Mouse (Mus musculus) neural tube, embryonic 11.5 days (tissue): ENCODE results near the gene Afdn. TPM values are rescaled to one million over a fixed set of nuclear protein-coding genes. Genes with fewer than 3 reads are reported as not detected.
A peak's percentile ranks its signal among the peaks of the same experiment; 100 is the strongest.
"Not testable (repeated sequence)": the region's sequence is repeated elsewhere in the genome, so short reads cannot be mapped to it uniquely, and the experiment has no call there.

Source experiments
- ATAC-seq: fragments of 200-750 bp; cut with Nextera tagmentation; 2 replicates; pipeline ENCODE4 v1.8.0; 2017; ENCODE audit warnings: moderate number of reproducible peaks, mild to moderate bottlenecking, moderate TSS enrichment, moderate library complexity; ENCODE audit not compliant: insufficient read depth, low FRiP score, low TSS enrichment
- DNase-seq: peaks from one replicate; pipeline ENCODE4 v3.0.0-alpha.2; 2015; ENCODE audit warnings: low spot score
- H3K27ac ChIP-seq: fragments of 300-500 bp; sonication (generic); 2 replicates; pipeline ENCODE4 v1.5.1; 2014; ENCODE audit warnings: low read depth, mild to moderate bottlenecking, low read length
- H3K27me3 ChIP-seq: fragments of 300-500 bp; sonication (generic); 2 replicates; pipeline ENCODE4 v1.6.1; 2014; ENCODE audit warnings: mild to moderate bottlenecking, low read length, mixed read lengths; ENCODE audit not compliant: control insufficient read depth, insufficient read depth
- H3K36me3 ChIP-seq: fragments of 300-500 bp; sonication (generic); 2 replicates; pipeline ENCODE4 v1.6.1; 2014; ENCODE audit warnings: mild to moderate bottlenecking, low read length, moderate library complexity, mixed read lengths; ENCODE audit not compliant: control insufficient read depth, insufficient read depth
- H3K4me1 ChIP-seq: fragments of 300-500 bp; sonication (generic); 2 replicates; pipeline ENCODE4 v1.6.1; 2014; ENCODE audit warnings: low read length, mixed read lengths; ENCODE audit not compliant: control insufficient read depth, insufficient read depth
- H3K4me2 ChIP-seq: fragments of 300-500 bp; sonication (generic); 2 replicates; pipeline ENCODE4 v1.6.1; 2014; ENCODE audit warnings: low read depth, mild to moderate bottlenecking, moderate library complexity
- H3K4me3 ChIP-seq: fragments of 300-500 bp; sonication (generic); 2 replicates; pipeline ENCODE4 v1.5.1; 2014; ENCODE audit warnings: low read depth, low read length
- H3K9ac ChIP-seq: fragments of 300-500 bp; sonication (generic); 2 replicates; pipeline ENCODE4 v1.6.1; 2014; ENCODE audit warnings: mild to moderate bottlenecking, low read length
- H3K9me3 ChIP-seq: fragments of 300-500 bp; sonication (generic); 2 replicates; pipeline ENCODE4 v1.6.1; 2016; ENCODE audit warnings: low read length; ENCODE audit not compliant: control insufficient read depth
- WGBS: fragments of 180-500 bp; shearing (Covaris S2); extraction: QIAGEN DNeasy Blood & Tissue Kit; methylation state at CpG from one replicate; pipeline ENCODE4 v1.1.7; 2014; 5-methylcytosine and 5-hydroxymethylcytosine counted together
- polyA plus RNA-seq: library from polyadenylated mRNA; unstranded; fragments of >200 nt; fragmentation: Nextera tagmentation; extraction: Ambion mirVana; gene quantifications from 2 replicates; pipeline ENCODE4 v1.2.1, GENCODE M21; 2014

Afdn gene
- polyA plus RNA-seq, 1 experiment from 2014 or later, result 90.1 TPM

DNA sequence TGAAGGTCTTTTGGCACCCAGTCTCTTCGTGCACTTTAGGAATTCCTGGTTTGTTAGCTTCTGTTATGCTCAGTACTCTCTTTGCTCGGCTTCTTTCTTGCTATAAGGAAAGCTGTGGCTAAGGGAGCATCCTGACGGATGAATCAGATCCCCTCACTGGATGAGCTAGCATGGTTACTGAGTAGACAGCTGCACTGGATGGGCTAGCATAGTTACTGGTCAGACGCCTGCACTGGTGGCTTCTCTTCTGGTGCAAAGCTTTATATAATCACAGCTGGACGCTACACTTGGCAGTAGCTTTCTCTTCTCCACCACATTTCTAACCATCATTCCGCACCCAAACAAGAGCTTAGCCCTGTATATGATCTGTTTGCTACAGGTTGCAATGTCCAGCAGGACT is 5.4 kb upstream of the Afdn start:
- no peak overlapping the region for H3K4me2 ChIP-seq
- no peak overlapping the region for H3K27ac ChIP-seq
- H3K36me3 ChIP-seq, result no peaks in the 10 kb centered on the region
- H3K9me3 ChIP-seq, result no peaks in the 10 kb centered on the region
- no peak overlapping the region for H3K4me3 ChIP-seq
- ATAC-seq (no peak), DNase-seq (no peak)
- 73% methylated on average over 6 of the region's 6 CpGs for WGBS
- no peaks in the 10 kb centered on the region for H3K27me3 ChIP-seq
- 0 out of 2 replicates have a peak, but pooled peaks cover 2% of the 10 kb centered on the region for H3K4me1 ChIP-seq
- no peak overlapping the region for H3K9ac ChIP-seq

DNA sequence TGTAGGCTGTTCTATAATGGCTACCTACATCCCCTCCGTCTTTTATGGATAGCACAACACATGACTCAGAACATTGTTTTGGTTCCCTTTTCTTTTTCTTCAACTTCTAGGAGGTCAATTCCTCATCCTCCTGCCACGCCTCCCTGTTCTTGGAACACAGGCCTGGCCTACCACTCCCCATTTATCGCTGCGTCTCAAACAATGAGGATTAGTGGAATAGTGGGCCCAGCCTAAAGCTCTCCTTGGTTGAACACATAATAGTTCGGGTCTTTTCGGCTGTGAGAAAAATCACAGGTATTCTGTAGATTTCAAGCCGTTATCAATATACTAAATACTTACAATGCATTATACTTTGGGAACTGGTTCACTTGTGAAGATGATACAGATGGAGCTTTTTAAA is 1.8 kb upstream of the Afdn start:
- WGBS, result 79% methylated on average over 7 of the region's 7 CpGs

GRCm38 (mm10) chr17:13759156-13759852 is 1.0 kb upstream of the Afdn start:
- Histone ChIP-seq H3K9me3 (no peaks in the 10 kb centered on the region), H3K4me2 (peak overlapping the region; percentile 100), H3K36me3 (no peaks in the 10 kb centered on the region; the same call in 1 of the 2 replicates), H3K4me1 (peaks cover 4% of the 10 kb centered on the region; the same call in 1 of the 2 replicates), H3K4me3 (peak overlapping the region; percentile 99), H3K9ac (peak overlapping the region; percentile 89), H3K27ac (peak overlapping the region; percentile 92), H3K27me3 (no peaks in the 10 kb centered on the region)
- DNase-seq (peak; percentile 43), ATAC-seq (no peak)
- 6% methylated on average over 13 of the region's 13 CpGs for WGBS

More for the DNA sequence above, 1.8 kb upstream of the Afdn start:
- Histone ChIP-seq H3K27ac (no peak overlapping the region), H3K9me3 (no peaks in the 10 kb centered on the region), H3K4me2 (peak overlapping the region; percentile 100), H3K36me3 (no peaks in the 10 kb centered on the region; the same call in 1 of the 2 replicates), H3K4me3 (peak overlapping the region; percentile 99), H3K4me1 (peaks cover 4% of the 10 kb centered on the region; the same call in 1 of the 2 replicates), H3K9ac (peak overlapping the region; percentile 89), H3K27me3 (no peaks in the 10 kb centered on the region)
- no peak for ATAC-seq
- no peak for DNase-seq

DNA sequence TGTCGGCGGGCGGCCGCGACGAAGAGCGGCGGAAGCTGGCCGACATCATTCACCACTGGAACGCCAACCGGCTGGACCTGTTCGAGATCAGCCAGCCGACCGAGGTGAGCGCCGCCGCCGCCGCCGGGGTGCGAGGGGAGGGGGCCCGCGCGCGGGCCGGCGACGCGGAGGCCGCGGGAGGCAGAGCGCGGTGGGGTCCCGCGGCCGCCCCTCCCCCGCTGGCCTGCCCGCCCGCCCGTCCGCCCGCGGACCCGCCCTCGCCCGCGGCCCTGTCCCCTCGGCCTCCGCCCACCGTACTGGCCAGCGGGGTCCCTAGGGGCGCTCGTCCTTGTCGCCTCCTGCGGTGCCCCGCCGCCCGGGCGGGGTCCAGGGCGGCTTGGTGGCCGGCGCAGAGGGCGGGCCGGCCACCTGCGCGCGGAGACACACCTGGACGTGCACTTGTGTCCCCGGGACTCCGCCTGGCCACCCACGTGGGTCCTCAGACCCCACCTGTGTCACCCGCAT is 388 bp downstream of the Afdn start:
- peak overlapping the region; percentile 99 for H3K4me3 ChIP-seq
- H3K9me3 ChIP-seq, result no peaks in the 10 kb centered on the region
- DNase-seq (peak; percentile 38), ATAC-seq (peak; percentile 48)
- H3K27me3 ChIP-seq, result no peaks in the 10 kb centered on the region
- WGBS, result under 1% methylated on average over 38 of the region's 72 CpGs
- H3K36me3 ChIP-seq, result no peaks in the 10 kb centered on the region; the same call in 1 of the 2 replicates
- peak overlapping the region; percentile 92 for H3K27ac ChIP-seq
- peak overlapping the region; percentile 89 for H3K9ac ChIP-seq
- peak overlapping the region; percentile 100 for H3K4me2 ChIP-seq
- peaks cover 4% of the 10 kb centered on the region; the same call in 1 of the 2 replicates for H3K4me1 ChIP-seq

- Histone ChIP-seq H3K4me1 (peaks cover 4% of the 10 kb centered on the region; the same call in 1 of the 2 replicates), H3K27ac (peak within 1 kb of the TSS; percentile 92), H3K36me3 (no peaks in the 10 kb centered on the region; the same call in 1 of the 2 replicates), H3K4me3 (peak within 1 kb of the TSS; percentile 99), H3K27me3 (no peaks in the 10 kb centered on the region), H3K9ac (peak within 1 kb of the TSS; percentile 89), H3K9me3 (no peaks in the 10 kb centered on the region), H3K4me2 (peak within 1 kb of the TSS; percentile 100)
- peak; percentile 36 for ATAC-seq
- peak; percentile 72 for DNase-seq
- under 1% methylated on average over 67 of the region's 74 CpGs for WGBS
These were observed 1.0 kb downstream of the Afdn start, which contains the start of gene Tcte2 for GRCm38 (mm10) chr17:13761179-13761913. TSS of gene Tcte2 (minus strand) at chr17:13761825.

GRCm38 (mm10) chr17:13763819-13764218 is 3.5 kb downstream of the Afdn start:
- Histone ChIP-seq H3K4me1 (peaks cover 4% of the 10 kb centered on the region; the same call in 1 of the 2 replicates), H3K27me3 (no peaks in the 10 kb centered on the region), H3K9me3 (no peaks in the 10 kb centered on the region), H3K4me3 (no peak overlapping the region), H3K9ac (no peak overlapping the region), H3K4me2 (no peak overlapping the region), H3K27ac (no peak overlapping the region), H3K36me3 (no peaks in the 10 kb centered on the region; the same call in 1 of the 2 replicates)
- DNase-seq (no peak), ATAC-seq (no peak)
- WGBS, result 86% methylated on average over 1 of the region's 1 CpGs

DNA sequence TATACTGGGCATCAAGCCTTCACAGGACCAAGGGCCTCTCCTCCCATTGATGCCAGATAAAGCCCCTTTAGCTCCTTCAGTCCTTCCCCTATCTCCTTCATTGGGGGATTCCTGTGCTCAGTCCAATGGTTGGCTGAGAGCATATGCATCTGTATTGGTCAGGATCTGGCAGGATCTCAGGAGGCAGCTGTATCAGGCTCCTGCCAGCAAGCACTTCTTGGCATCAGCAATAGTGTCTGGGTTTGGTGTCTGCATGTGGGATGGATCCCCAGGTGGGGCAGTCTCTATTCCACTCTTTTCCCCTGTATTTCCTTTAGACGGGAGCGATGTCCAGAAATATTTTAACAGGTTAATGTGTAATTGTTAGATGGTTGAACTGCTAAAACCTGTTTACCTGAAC is 4.6 kb downstream of the Afdn start:
- not testable (repeated sequence) for DNase-seq, H3K4me2 ChIP-seq, H3K9ac ChIP-seq, H3K9me3 ChIP-seq, H3K4me1 ChIP-seq, H3K4me3 ChIP-seq, H3K27me3 ChIP-seq, H3K36me3 ChIP-seq, ATAC-seq, H3K27ac ChIP-seq
- 95% methylated on average over 2 of the region's 2 CpGs for WGBS

DNA sequence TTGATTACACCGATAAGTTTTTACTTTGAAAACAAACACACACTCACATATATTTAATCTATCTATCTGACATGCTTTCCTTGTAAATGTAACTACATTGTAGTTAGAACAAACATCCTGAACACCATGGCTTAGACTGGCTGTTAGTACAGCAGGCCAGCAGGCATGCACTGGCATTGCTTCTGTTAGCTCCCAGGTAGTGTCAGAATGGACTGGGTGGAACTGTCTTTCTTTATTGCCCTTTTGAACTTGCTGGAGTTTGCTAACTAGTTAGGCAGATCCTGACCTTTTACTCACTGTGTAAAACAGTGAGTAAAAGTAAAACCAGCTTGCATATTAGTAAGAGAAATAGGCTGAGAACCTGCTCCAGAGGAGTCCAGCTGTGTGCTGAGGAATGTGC is 8.2 kb downstream of the Afdn start:
- DNase-seq, result no peak
- 98% methylated on average over 1 of the region's 1 CpGs for WGBS

More for the DNA sequence above, 8.2 kb downstream of the Afdn start:
- H3K4me3 ChIP-seq, result no peak overlapping the region
- H3K9ac ChIP-seq, result no peak overlapping the region
- H3K4me2 ChIP-seq, result no peak overlapping the region
- no peak overlapping the region for H3K27ac ChIP-seq
- no peaks in the 10 kb centered on the region for H3K36me3 ChIP-seq
- H3K27me3 ChIP-seq, result no peaks in the 10 kb centered on the region
- no peaks in the 10 kb centered on the region for H3K4me1 ChIP-seq
- no peaks in the 10 kb centered on the region for H3K9me3 ChIP-seq
- ATAC-seq, result no peak
